Mouse (Mus musculus): Measurements from ENCODE around the gene Dmpk. TPM values are rescaled to one million over a fixed set of nuclear protein-coding genes. Genes with fewer than 3 reads are reported as not detected.

Dmpk gene
- polyA plus RNA-seq, 1 experiment, result 294 TPM

GRCm38 (mm10) chr7:19119631-19120429 lies 36.2 kb downstream of the Dmpk start, which contains the start of gene Fbxo46:
Gene Fbxo46, plus strand, starts transcription at chr7:19119859.
- Histone ChIP-seq H3K36me3 (ENCODE audit: control insufficient read depth, insufficient read depth) (no peaks in the 10 kb centered on the region), H3K4me3 (peak within 1 kb of the TSS; percentile 75), H3K27me3 (ENCODE audit: control insufficient read depth, insufficient read depth, insufficient read length) (no peaks in the 10 kb centered on the region), H3K4me2 (ENCODE audit: low read depth) (peak within 1 kb of the TSS; percentile 80), H3K79me2 (ENCODE audit: control insufficient read depth, insufficient read depth) (peaks cover 26% of the 10 kb centered on the region), H3ac (ENCODE audit: control insufficient read depth, insufficient read length) (peak within 1 kb of the TSS; percentile 25)
- no peak for TF ChIP-seq MYOG (IDR thresholded peaks at IDR 0.05; ENCODE audit: control insufficient read depth in 1 of 3, insufficient read depth in 1 of 3, insufficient read length in 2 of 3, low read depth in 2 of 3)
- TF ChIP-seq POLR2AphosphoS2 (IDR thresholded peaks at IDR 0.05; ENCODE audit: insufficient read length, low read depth), result peak; percentile 55
- TF ChIP-seq POLR2A (IDR thresholded peaks at IDR 0.05; ENCODE audit: insufficient read length, low read depth), result peak; percentile 75

- no peak overlapping the region for H3K4me3 ChIP-seq
- peaks cover 26% of the 10 kb centered on the region for H3K79me2 ChIP-seq (ENCODE audit: control insufficient read depth, insufficient read depth)
- TF ChIP-seq USF1 (IDR thresholded peaks at IDR 0.05; ENCODE audit: low read depth), result no peak
- no peak for TF ChIP-seq SRF (IDR thresholded peaks at IDR 0.05; ENCODE audit: control insufficient read depth, insufficient read length, low read depth)
- no peak for TF ChIP-seq MYOD1 (IDR thresholded peaks at IDR 0.05; ENCODE audit: control insufficient read depth in 1 of 3, insufficient read length in 2 of 3, low read depth in 2 of 3)
- H3K36me3 ChIP-seq (ENCODE audit: control insufficient read depth, insufficient read depth), result no peaks in the 10 kb centered on the region
- H3K4me2 ChIP-seq (ENCODE audit: low read depth), result no peak overlapping the region
- H3ac ChIP-seq (ENCODE audit: control insufficient read depth, insufficient read length), result no peak overlapping the region
- H3K27me3 ChIP-seq (ENCODE audit: control insufficient read depth, insufficient read depth, insufficient read length), result no peaks in the 10 kb centered on the region
Observed at GRCm38 (mm10) chr7:19121686-19122085, 38.0 kb downstream of the Dmpk start.

GRCm38 (mm10) chr7:19124713-19125112 lies 41.1 kb downstream of the Dmpk start:
- TF ChIP-seq POLR2A (IDR thresholded peaks at IDR 0.05; ENCODE audit: insufficient read length, low read depth), result no peak
- TF ChIP-seq MYOG (IDR thresholded peaks at IDR 0.05; ENCODE audit: control insufficient read depth in 1 of 3, insufficient read depth in 1 of 3, insufficient read length in 2 of 3, low read depth in 2 of 3), result no peak
- no peak for TF ChIP-seq REST (IDR thresholded peaks at IDR 0.05; ENCODE audit: insufficient read depth, insufficient read length)
- no peak for TF ChIP-seq TCF12 (IDR thresholded peaks at IDR 0.05; ENCODE audit: insufficient read depth, poor library complexity, severe bottlenecking)
- no peak for TF ChIP-seq MAX (IDR thresholded peaks at IDR 0.05; ENCODE audit: low read depth)
- no peak for TF ChIP-seq CEBPB (IDR thresholded peaks at IDR 0.05; ENCODE audit: insufficient read depth, poor library complexity, severe bottlenecking)
- no peak for TF ChIP-seq MYOD1 (IDR thresholded peaks at IDR 0.05; ENCODE audit: control insufficient read depth in 1 of 3, insufficient read length in 2 of 3, low read depth in 2 of 3)
- no peak for TF ChIP-seq SRF (IDR thresholded peaks at IDR 0.05; ENCODE audit: control insufficient read depth, insufficient read length, low read depth)
- TF ChIP-seq USF1 (IDR thresholded peaks at IDR 0.05; ENCODE audit: low read depth), result no peak
- no peak for TF ChIP-seq E2F4 (IDR thresholded peaks at IDR 0.05; ENCODE audit: insufficient read depth)
- no peak for TF ChIP-seq TCF3 (IDR thresholded peaks at IDR 0.05; ENCODE audit: insufficient read length, low read depth)
- TF ChIP-seq POLR2AphosphoS2 (IDR thresholded peaks at IDR 0.05; ENCODE audit: insufficient read length, low read depth), result no peak
- Histone ChIP-seq H3ac (ENCODE audit: control insufficient read depth, insufficient read length) (no peak overlapping the region), H3K27me3 (ENCODE audit: control insufficient read depth, insufficient read depth, insufficient read length) (no peaks in the 10 kb centered on the region), H3K36me3 (ENCODE audit: control insufficient read depth, insufficient read depth) (no peaks in the 10 kb centered on the region), H3K79me2 (ENCODE audit: control insufficient read depth, insufficient read depth) (peaks cover 26% of the 10 kb centered on the region), H3K4me2 (ENCODE audit: low read depth) (no peak overlapping the region), H3K4me3 (no peak overlapping the region)

- TF ChIP-seq MAX (IDR thresholded peaks at IDR 0.05; ENCODE audit: low read depth), result no peak
- TF ChIP-seq POLR2A (IDR thresholded peaks at IDR 0.05; ENCODE audit: insufficient read length, low read depth), result no peak
- peak; percentile 13 to 90 (median 78) for TF ChIP-seq MYOD1 (IDR thresholded peaks at IDR 0.05; ENCODE audit: control insufficient read depth in 1 of 3, insufficient read length in 2 of 3, low read depth in 2 of 3)
- peak in 1 of 3 experiments; percentile 33 for TF ChIP-seq MYOG (IDR thresholded peaks at IDR 0.05; ENCODE audit: control insufficient read depth in 1 of 3, insufficient read depth in 1 of 3, insufficient read length in 2 of 3, low read depth in 2 of 3)
- no peak for TF ChIP-seq USF1 (IDR thresholded peaks at IDR 0.05; ENCODE audit: low read depth)
- Histone ChIP-seq H3K4me2 (ENCODE audit: low read depth) (no peak overlapping the region), H3K79me2 (ENCODE audit: control insufficient read depth, insufficient read depth) (peaks cover 3% of the 10 kb centered on the region), H3K36me3 (ENCODE audit: control insufficient read depth, insufficient read depth) (no peaks in the 10 kb centered on the region), H3K27me3 (ENCODE audit: control insufficient read depth, insufficient read depth, insufficient read length) (no peaks in the 10 kb centered on the region), H3ac (ENCODE audit: control insufficient read depth, insufficient read length) (no peak overlapping the region), H3K4me3 (no peak overlapping the region)
Observed at GRCm38 (mm10) chr7:19127744-19128143, 44.1 kb downstream of the Dmpk start.

GRCm38 (mm10) chr7:19129396-19129795 lies 45.7 kb downstream of the Dmpk start:
- no peaks in the 10 kb centered on the region for H3K27me3 ChIP-seq (ENCODE audit: control insufficient read depth, insufficient read depth, insufficient read length)
- no peak overlapping the region for H3ac ChIP-seq (ENCODE audit: control insufficient read depth, insufficient read length)
- H3K4me3 ChIP-seq, result no peak overlapping the region
- no peaks in the 10 kb centered on the region for H3K36me3 ChIP-seq (ENCODE audit: control insufficient read depth, insufficient read depth)
- H3K79me2 ChIP-seq (ENCODE audit: control insufficient read depth, insufficient read depth), result peaks cover 9% of the 10 kb centered on the region
- no peak overlapping the region for H3K4me2 ChIP-seq (ENCODE audit: low read depth)
- no peak for TF ChIP-seq MAX (IDR thresholded peaks at IDR 0.05; ENCODE audit: low read depth)
- no peak for TF ChIP-seq POLR2AphosphoS2 (IDR thresholded peaks at IDR 0.05; ENCODE audit: insufficient read length, low read depth)
- no peak for TF ChIP-seq MYOG (IDR thresholded peaks at IDR 0.05; ENCODE audit: control insufficient read depth in 1 of 3, insufficient read depth in 1 of 3, insufficient read length in 2 of 3, low read depth in 2 of 3)
- no peak for TF ChIP-seq POLR2A (IDR thresholded peaks at IDR 0.05; ENCODE audit: insufficient read length, low read depth)
- no peak for TF ChIP-seq TCF12 (IDR thresholded peaks at IDR 0.05; ENCODE audit: insufficient read depth, poor library complexity, severe bottlenecking)
